Mouse (Mus musculus): Measurements from ENCODE around the gene Cubn.

The Cubn gene

DNA sequence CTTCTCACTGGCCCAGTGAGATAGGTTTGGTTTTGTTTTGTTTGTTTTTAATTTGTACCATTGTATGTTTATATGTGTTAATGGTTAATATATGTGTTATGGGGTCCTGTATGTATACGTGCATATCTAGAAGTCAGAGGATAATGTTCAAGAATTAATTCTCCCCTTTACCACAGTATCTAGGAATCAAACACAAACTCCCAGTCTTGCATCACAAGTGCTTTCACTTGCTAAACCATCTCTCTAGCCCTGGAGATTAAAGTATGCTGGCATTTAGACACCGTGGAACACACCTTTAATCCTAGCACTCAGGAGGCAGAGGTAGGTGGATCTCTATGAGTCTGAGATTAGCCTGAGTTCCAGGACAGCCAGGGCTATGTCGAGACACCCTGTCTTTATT lies 83.3 kb downstream of the Cubn start:
- DNase-seq (ENCODE audit: low spot score in 2 of 2), result no peak

DNA sequence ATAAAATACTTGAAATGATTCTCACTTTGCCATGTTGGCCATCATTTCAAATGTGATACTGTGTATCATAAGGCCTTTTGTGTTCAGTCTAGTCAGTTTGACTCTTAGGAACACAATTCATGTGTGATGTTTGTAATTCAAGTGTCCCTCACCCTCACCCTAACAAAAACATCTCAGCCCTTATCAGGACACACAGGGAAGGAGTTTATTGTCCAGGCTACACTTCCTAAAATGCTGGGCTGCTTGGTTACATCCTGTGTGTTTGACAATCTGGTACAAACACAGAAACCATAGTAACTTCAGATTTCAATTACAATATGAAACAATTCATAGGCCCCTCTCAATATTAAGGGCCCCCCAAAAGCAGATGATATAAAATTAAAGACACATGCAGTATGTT lies 83.9 kb downstream of the Cubn start:
- no peak for DNase-seq (ENCODE audit: low spot score in 2 of 2)

DNA sequence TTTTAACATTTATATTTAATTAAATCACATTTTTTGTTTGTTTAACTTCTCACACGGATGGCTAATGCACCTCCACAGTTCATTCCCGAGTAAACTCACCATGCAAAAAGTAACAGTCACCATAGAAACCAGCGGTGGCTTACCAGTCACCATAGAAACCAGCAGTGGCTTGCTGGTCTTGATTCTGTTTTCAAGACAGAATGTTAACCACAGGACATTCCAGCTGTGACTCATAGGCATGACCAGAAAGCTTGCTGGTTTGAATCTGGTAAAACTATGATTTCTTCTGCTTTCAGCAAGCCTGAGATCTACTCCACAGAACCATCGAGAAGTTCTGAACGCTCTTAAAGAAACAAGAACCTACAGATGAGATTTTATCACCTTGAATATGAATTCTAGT lies 84.3 kb downstream of the Cubn start:
- DNase-seq (ENCODE audit: low spot score in 2 of 2), result no peak

DNA sequence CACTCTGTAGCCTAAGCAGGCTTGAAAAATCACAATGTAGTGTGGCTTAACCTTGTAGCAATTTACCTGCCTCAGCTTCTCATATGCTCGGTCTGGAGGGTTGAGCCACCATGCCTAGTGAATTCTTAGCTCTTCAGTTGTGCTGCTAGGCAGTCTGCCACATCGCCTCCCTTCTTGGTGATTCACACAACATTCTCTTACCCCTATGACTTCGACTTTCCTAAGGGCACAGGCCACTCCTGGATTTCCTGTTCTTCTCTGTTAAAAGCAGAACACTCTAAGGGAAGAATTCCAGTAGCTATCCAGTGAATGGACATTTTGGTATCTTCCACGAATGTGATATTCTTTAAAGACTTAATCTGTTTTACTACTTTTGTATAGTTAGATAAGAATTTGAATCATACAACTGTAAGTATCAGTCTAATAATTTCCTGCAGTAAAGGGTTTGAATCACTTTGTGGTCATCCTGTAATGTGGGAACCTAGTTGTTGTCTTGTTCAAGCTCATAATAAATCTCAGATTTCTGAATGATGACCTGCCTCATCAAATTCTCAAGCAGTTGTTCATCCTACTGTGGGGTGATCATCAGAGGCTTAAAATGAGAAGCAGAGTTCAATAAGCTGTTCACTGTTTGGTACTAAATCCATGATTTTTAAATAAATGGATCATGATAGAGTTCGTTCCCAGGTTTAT lies 86.5 kb downstream of the Cubn start:
- no peak for DNase-seq (ENCODE audit: low spot score in 2 of 2)

DNA sequence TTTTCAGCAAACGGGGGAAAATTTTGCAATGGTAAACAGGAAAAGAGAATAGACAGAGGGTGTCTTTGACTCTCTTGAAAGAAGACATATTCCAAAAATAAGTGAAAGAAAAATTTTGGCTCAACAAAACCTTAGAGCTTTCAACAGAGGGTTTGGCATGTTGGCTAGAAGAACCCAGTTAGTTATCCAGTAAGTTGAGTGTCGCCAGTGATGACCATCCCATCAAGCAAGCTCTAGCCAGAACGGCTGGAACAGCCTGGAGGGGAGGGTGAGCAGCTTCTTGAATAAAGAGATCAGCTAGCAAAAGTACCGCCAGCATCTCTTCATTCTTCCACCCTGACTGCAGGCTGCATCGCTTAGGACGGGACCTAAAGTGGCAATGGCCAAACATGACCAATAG lies 90.8 kb downstream of the Cubn start:
- no peak for DNase-seq (ENCODE audit: low spot score in 2 of 2)

DNA sequence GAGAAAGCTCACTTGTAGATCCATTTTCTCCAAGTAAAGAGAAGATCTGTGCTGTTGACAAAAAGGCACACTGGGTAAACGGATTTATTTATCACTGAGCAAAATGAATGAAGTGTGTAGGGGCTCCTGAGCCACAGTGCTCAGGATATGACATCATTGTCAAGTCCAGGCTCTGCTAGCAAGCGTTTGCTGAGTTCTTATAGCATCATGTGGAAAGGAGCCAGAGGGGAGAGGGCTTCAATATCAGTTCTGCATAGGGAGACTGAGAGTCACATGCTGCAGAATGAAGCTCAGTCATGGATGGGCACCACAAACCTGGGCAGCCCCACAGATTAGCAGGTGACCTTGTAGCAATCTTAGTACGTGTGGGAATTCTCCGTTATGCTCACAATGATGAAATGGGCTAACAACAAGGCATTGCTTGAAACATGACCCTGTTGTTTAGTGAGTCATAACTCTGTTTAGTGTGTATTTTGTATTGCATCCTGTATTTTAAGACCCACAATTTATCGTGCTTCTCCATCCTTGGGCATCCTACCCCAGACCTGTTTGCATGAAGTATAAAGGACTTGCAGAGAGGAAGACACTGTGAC lies 92.0 kb downstream of the Cubn start:
- DNase-seq (ENCODE audit: low spot score in 2 of 2), result no peak

DNA sequence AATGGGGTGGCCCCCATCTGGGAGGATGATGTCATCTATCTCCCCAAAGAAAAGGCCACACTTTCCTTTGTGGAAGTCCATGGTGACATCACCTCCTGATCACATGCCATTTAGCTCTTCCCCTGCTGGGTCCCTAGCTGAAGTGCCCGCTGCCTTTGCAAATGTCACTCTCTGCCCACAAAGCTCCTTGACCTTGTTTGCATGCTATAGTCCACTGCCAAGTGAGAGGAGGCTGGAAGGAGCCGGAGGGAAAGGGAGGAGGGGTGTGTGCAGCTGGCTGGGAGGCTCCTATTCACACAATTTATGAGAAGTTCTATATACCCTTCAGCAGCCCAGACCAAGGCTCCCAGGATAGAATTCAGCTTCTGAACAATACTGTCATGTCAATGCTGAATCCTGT lies 92.7 kb downstream of the Cubn start:
- DNase-seq (ENCODE audit: low spot score in 2 of 2), result no peak

DNA sequence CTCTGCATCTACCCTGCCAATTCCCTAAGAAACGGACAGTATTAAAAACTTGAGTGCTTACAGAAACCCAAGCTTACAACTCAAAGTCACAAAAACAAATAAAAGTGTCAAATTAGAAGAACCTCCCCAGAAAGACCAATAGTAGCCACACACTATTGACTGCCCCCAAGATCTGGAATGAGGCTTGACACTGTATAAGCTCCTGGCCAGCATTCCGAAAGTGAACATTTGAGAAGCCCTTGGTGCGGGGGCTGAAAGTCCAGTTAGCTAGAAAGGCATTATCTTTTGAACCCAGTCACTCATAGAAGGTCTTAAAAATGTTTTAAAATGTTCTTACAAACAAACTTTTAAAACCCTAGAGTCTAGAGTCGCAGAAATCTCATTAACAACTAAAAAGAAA lies 93.1 kb downstream of the Cubn start:
- no peak for DNase-seq (ENCODE audit: low spot score in 2 of 2)

DNA sequence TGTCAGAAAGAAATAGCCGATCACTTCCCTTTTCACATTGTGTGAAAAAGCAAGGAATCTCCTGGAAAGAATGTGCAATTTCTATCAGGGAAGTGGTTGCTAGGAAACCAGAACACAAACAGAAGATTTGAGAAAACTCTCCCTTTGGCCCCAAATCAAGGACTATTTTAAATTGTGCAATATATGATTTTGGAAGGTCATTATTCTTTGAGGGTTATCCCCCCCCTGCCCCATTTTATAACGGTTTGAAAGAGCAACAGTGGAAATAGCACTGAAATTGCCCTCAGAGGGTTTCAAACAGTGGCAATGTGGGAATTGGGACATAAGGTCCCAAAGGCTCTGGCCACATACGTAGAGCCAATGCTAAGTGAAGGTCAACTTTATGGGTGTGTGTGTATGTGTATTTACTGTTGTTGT lies 95.5 kb downstream of the Cubn start:
- no peak for DNase-seq (ENCODE audit: low spot score in 2 of 2)

DNA sequence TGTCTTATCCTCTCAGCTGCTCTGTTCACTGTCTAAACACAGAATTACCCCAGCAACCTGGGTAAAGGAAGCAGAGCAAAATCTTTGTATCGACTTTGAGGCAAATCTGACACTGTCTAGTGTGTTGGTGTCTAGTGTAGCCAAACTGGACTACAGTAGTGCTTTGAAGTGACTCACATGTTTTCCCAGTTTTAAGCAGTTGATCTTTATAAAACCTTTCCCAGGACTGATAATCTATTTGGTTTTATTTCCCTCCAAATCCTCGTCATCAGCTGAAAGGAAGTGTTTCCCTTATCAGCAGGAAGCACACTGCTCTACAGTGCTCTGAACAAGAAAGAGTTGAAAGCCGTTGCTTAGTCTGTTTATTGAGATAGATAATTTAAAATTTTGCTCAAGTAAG lies 100.6 kb downstream of the Cubn start:
- DNase-seq (ENCODE audit: low spot score in 2 of 2), result no peak

DNA sequence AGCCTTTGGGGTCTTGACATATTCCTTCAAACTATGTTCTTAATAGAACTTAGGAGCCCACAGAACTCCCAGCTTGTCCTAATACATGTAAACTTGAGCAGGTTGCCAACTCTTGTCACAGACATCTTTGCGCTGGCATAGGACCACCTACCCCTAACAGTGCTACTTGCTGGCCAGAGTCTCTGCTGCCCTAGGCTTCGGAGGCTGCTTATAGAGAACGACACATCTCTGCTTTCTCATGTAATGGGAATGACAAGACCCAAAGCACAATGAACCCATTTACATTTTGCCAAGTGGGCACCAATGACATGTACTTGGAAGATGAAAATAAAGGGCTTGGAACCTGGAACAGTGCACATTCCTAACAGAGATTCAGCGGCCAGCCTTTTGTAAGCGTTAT lies 105.0 kb downstream of the Cubn start:
- DNase-seq (ENCODE audit: low spot score in 2 of 2), result no peak

DNA sequence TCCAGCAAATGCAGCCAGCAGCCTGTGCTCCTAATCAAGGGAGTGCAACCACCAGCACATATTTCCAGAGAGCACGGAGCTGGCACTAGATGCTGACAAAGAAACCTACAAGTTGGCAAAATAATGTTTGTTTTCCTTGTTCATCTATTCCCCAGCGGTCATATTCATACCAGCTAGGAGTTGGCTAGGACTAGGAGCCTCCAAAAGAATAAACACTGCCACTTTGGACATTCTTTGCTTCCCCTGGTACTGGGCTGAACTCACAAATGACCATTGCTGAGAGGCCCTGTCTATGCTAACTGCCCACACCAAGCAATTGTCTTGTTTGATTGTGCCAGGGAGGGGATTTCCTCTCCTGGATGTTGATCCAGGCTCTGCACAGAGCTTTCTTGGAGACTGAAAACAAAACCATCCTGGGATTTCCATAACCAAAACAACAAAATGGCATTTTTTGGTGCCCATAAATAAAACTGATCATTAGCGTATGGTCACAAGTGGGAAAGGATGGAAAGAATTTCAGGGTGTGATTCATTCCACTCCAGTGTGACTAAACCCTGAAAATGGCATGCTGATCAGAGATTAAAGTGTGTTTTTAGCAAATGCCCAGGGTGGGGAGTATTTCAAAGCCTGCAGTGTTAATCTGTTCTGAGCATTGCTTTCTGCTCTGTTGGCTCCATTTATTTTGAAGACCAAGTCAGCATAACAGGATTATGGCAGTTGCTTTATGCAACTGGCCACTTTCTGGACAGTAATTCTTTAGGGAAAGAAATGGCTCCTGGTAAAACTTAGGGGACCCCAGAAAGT lies 105.9 kb downstream of the Cubn start:
- DNase-seq (ENCODE audit: low spot score in 2 of 2), result peak in 1 of 2 experiments; percentile 20

DNA sequence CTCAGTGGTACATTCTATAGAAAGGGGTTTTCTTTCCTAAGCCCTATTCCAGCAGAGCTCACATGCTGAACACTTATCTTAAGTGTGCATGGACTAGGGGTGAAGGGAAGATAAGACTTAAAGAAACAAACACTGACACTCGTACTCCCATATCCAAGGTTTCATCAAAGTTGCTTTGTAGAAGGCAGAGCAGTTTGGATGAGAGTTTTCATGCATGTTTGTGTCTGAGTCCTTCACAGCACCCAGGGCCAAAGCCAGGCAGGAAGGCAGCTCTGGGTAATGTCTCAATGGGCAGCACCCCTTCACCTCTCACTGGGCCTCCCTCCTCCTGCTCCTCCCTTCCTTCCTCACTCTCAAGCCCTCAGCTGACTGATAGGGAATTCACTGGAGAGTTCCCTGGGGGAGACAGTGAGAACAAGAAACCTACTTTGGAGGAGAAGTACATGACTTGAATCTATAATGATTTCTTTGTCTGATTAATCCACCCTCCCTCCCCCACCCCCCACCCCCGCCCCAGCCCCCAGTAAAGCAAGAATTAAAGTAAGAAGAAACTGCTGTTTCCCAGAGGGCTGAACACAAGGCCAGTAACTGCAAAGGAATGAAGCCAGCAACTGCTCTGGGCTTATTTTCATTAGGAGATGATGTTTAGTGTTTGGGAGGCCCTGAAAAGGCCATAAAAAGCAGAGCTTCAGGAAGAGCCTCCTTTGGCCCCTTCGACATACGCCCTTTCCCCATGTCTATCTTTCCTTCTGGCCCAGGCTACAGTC lies 106.7 kb downstream of the Cubn start:
- no peak for DNase-seq (ENCODE audit: low spot score in 2 of 2)

DNA sequence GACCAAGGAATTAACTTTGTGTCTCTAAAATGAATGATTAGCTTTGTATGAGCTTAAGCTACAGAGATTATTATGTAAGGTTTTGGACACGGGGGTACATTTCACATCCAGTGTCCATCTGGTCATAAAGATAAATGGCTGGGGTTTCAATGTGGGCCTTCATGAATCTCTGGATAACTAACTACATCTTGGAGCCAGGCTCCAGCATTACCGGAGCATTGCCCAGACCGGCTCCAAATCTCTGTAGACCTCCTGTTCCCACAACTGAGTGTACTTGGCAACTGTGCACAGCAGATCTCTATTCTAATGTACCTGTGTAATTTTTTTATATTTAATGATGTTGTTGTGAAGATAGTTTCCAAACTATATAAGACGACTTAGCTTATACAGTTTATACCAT lies 115.4 kb downstream of the Cubn start:
- no peak for DNase-seq (ENCODE audit: low spot score in 2 of 2)

DNA sequence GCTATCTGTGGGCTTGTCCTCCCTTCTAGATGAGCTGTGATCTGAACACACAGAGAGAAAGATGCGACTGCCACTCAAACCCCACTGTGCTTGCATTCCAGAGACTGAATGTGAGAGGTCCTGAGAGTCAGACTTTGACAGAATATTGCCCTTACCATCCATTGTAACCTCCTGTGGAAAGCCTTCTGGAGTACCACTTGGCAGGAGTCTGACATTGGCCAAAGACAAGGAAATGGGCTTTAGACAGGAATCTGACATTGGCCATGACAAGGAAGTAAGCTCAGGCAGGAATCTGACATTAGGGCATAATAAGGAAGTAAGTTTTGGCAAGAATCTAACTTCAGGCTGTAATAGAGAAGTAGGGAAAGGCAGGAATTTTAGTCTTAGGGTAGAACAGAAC lies 118.3 kb downstream of the Cubn start:
- DNase-seq (ENCODE audit: low spot score in 2 of 2), result no peak

DNA sequence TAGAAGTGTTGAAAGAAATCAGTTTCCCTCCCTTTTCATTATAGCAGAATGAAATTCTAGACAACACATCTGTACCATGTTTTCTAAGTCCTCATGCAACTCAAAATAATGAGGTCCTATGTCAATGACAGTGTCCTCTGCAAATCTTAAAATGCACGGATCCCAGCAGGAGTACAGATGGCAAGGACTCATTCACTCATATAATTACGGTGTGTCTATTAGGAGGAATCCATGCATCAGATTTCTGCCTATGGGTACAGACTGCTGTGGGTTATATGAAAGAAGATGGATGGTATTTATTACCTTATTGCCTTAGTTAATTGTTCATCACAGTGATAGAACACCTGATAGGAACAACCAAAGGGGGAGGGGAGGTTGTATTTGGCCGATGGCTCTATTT lies 118.8 kb downstream of the Cubn start:
- no peak for DNase-seq (ENCODE audit: low spot score in 2 of 2)

DNA sequence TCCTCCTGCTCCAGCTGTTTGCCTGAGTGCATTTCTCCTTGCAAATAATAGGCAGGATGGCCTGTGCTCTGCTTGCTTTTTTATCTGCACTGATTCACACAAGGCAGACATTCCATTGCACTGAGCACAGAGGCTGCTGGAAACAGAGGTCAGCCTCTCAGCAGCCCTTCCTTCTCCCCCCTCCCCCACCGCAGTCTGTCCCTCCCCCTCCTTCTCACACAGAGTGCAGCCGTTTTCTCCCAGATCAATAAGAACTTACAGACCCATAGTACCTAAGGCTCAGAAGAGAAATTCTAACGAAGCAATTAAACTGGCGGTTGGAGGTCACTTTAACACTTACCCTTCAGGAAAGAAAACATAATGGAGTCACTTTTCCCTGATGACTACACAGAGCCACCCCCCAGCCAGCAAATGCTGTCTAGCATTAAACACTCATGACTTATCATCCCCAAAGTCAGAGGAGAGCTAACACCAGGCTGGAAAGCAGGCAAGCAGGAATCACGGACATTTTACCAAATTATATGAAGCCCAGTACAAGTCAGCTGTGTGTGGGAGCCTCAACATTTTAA lies 119.3 kb downstream of the Cubn start:
- peak in 1 of 2 experiments; percentile 33 for DNase-seq (ENCODE audit: low spot score in 2 of 2)

DNA sequence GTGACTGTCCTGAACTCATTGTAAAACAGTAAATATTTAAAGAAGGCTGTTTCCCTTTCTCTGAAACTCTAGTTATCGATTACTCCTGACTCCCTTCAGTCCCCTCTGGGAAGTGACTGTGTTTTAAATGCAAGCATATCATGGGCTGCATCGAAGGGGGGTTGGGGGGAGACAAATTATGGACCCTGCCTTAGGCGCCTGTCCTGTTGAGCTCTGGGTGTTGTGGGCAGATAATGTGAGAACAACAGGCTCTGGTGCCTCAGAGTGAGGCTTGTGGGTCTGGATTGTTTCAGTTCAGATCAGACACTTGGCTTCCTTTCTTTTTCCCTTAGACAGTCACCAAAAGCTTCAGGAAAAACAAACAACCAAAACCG lies 119.8 kb downstream of the Cubn start:
- no peak for DNase-seq (ENCODE audit: low spot score in 2 of 2)

DNA sequence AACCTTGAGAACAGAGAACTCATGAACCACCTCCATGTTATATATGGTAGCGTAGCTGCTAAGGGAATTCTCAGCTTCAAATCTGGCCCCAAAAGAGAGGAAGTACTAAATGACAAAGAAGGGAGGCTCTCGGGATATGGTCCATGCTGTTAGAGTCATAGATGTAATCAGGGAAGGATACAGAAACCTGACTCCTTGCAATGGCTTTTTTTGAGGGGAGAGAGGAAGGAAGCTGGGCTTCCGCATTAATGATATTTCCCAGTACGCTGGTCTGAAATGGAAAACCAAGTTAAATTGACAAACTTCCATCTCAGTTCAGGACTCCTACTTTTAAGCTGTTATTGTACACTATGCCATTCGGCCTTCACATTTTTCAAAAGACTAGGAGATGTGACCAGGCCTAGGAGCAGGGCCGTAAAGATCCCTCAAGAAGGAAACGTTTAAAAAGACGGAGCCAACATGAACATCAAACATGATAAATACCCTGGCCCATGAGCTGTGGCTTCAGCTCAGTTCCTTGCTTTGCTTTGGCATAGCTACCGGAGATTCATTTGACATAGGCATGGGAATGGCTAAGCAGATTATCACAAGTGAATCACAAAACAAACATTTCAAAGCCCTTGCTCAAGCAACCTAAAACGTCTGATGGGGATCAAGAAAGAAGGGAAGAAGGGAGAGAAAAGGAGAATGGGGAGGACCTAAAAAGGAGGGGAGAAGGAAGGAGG lies 120.4 kb downstream of the Cubn start:
- DNase-seq (ENCODE audit: low spot score in 2 of 2), result no peak

DNA sequence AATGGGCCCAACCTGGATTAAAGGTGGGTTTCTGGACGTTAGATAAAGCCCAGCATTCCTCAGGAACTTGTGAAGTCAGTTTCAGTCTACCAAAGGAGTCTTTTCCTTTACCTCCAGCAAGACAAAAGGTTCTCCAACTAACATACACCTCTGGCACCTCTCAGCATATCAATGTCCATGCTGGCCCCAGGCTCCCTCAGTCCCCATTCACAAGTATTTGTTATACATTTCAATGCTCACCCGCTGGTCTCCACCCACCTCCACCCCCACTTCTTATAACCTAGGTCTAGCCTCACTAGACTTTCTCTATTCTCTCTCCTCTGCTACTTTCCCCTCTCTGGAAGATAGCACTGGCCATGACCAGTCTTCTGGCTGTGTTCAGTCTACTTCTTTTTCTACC lies 121.1 kb downstream of the Cubn start:
- DNase-seq (ENCODE audit: low spot score in 2 of 2), result no peak

DNA sequence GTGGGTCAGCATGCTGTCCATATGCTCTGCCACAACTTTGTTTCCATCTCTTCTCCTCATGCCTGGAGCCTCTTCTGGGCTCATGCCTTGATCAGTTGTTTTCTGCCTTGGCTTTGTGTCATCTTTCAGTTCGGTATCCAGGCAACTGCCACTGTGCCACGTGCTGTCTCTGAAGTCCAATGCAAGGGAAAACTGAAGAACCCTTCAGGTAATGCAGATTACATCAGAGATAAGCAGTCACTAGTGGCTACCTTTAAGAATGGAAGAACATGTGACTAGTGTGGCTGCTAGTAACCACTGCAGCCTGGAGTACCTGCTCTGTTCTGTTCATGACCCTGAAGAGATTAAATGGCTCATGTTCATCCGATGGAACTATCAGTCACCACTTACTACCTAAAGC lies 123.1 kb downstream of the Cubn start:
- no peak for DNase-seq (ENCODE audit: low spot score in 2 of 2)
